Mouse (Mus musculus) thymus, adult 2 months (tissue): Measurements from ENCODE around the gene Vps35l.

Experiments used
- CTCF ChIP-seq: fragments of 200-500 bp; IDR thresholded peaks from 2 replicates; pipeline ENCODE4 v1.5.1; 2012; ENCODE audit warnings: mild to moderate bottlenecking, control low read depth, low read length, moderate library complexity, borderline replicate concordance; ENCODE audit not compliant: control insufficient read depth, poor library complexity, insufficient read depth; ENCODE audit errors: extremely low read depth
- POLR2A ChIP-seq: fragments of 200-500 bp; IDR thresholded peaks from 2 replicates; pipeline ENCODE4 v1.6.1; 2012; ENCODE audit warnings: mild to moderate bottlenecking, low read length, control low read depth, moderate library complexity; ENCODE audit not compliant: control insufficient read depth, poor library complexity, insufficient read depth; ENCODE audit errors: extremely low read depth

DNA sequence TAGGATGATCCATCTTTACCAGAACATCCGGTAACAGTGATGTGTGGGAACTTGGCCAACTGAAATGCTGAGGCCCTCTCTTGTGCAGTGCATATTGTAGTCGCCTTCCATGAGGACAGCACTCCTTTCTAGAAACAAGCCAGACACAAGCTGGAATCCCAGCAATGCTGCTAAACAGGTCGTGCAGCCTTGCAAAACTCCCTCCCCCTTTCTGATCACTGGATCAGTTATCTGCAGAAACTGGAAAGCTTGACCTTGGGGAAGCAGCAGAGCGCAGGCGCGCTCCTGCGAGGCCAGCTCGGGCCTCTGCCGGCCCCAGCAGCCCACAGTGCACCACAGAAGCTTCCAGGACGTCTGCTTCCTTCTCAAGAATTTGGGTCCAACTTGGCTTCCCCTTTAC lies 108.8 kb downstream of the Vps35l start:
- no peak for TF ChIP-seq POLR2A
- no peak for TF ChIP-seq CTCF
